Mouse (Mus musculus) lung, postnatal 25 days (tissue): ENCODE results near the gene Trim31.

ENCODE experiments used
- DNase-seq: peaks from one replicate; pipeline ENCODE4 v3.0.0; 2022; ENCODE audit warnings: low spot score

The Trim31 gene

DNA sequence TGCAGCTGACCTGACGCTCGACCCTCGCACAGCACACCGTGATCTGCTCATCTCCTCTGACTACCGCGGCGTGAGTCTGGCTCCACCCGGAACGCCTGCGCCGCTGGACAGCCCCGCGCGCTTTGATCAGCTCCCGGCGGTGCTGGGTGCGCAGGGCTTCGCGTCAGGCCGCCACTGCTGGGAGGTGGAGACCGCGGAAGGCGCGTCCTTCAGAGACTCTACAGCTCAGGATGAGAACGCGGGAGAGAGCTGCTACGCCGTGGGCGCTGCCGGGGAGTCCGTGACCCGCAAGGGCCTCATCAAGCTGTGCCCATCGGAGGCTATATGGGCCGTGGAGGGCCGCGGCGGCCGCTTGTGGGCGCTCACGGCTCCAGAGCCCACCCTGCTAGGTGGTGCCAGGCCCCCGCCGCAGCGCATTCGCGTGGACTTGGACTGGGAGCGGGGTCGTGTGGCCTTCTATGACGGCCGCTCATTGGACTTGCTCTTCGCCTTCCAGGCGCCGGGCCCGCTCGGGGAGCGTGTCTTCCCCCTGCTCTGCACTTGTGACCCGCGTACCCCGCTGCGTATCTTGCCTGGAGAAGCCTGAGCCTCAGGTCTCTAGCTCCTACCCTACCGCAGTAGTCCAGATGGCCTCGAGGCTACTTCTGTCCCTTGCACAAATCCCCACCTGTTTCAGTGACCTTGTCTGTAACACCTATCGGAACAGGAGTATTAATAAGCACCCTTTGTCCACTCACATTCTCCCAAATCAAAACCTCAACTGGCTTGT is 49.3 kb downstream of the Trim31 start:
- DNase-seq, result no peak

DNA sequence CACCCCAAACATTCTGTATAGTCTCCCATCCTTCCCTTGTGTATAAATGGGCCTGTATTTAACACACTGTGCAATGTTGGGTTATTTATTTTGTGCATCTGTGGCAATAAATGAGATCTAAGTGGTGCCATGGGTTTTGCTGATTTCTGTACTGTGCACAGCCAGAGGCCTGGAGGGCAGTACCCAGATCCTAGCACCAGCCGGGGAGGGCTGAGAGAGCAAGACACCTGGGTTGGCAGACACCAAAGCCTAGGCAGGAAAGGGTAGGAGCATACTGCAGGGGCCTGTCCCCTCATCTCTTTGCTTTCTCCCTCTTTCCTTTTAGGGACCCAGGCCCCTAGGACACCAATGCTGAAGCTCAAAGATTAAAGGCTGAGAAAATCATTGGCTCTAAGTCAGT is 50.4 kb downstream of the Trim31 start:
- DNase-seq, result no peak

DNA sequence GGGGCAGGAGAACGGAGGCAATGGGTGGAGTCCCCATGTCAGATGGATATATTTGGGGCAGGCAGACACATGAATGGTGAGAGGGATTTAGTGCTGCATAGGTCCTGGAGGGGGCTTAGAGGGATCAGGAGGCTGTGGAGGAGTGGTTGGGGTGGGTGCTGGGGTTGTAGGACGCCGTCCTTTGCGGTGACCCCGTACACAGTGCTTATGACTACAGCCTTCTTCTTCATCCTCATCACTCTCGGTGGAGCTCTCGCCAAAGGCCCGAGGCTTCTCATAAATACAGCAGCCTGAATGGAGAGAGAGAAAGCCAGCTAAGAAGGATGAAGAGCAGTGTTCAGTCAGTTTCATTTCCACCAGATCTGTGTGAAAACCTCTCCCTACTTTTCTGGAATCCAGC is 51.3 kb downstream of the Trim31 start:
- no peak for DNase-seq

DNA sequence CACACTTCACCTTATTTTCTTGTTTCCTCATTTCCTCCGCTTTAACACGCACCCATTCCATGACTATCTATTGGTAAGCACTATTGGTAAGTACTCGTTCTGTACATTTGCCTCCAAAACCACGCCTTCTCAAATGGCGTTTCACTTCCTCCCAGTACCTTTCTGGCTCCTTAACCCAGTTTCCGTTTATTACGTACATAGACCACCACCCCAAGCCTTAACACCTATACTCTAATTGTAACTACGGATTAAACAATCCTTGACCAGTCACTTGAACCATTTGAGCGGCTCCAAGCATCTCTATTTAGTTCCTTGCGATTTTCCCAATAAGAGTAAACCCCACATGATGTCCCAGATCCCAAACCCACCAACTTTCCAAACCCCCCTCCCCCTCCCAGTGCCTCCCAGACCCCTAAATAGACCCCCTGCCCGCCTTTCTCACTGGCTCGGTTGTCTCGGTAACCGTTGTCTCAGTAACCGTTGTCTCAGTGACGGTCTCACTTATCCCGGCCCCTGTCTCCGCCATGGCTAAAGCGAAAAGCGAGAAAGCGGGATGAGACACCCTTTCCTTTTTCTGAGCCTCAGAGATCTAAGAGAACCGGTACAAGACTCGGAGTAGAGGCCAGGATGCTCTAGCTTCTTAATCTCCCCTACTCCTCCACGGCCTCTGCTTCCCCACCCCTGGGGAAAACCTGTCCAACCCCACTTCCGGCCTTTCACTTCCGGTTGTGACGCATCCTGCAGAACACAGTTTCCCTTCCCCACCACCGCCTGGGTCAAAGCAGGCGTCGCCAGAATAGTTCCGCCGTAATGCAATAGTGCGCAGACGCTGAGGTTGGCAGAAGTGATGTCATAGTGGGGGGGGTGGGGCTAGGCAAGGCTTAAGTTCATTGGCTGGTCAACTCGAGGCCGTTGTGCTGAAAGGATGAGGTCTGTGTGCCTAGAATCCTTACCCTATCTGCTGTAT is 53.3 kb downstream of the Trim31 start, which contains the start of gene Ppp1r11:
Gene Ppp1r11, minus strand, starts transcription at position 761 of the 967 bp plus-strand sequence.
- DNase-seq, result peak; percentile 97

DNA sequence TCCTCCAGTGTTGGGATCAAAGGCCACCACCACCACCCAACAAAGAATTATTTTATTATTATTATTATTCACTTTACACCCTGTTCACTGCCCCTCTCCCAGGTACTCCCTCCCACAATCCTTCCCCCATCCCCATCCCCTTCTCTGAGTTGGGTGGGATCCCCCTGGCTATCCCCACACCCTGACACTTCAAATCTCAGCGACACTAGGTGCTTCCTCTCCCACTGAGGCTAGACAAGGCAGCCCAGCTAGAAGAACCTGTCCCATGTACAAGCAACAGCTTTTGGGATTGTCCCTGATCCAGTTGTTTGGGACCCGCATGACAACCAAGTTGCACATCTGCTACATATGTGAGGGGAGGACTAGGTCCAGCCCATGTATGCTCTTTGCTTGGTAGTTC is 54.7 kb downstream of the Trim31 start:
- DNase-seq, result no peak

DNA sequence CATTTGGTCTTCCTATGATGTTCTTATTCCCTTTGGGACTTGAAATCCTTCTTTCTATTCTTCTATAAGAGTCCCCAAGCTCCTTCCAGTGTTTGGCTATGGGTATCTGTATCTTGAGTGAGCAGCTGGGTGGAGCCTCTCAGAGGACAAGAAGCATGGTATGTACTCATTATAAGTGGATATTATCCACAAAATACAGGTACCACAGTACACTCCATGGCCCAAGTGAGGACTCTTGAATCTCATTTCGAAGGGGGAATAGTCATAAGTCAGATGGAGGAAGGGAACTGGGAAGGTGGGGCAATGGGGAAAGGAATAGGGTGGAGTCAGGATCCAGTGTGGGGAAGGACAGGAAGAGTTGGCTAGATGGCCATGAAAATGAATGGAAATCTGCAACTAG is 55.1 kb downstream of the Trim31 start:
- no peak for DNase-seq

DNA sequence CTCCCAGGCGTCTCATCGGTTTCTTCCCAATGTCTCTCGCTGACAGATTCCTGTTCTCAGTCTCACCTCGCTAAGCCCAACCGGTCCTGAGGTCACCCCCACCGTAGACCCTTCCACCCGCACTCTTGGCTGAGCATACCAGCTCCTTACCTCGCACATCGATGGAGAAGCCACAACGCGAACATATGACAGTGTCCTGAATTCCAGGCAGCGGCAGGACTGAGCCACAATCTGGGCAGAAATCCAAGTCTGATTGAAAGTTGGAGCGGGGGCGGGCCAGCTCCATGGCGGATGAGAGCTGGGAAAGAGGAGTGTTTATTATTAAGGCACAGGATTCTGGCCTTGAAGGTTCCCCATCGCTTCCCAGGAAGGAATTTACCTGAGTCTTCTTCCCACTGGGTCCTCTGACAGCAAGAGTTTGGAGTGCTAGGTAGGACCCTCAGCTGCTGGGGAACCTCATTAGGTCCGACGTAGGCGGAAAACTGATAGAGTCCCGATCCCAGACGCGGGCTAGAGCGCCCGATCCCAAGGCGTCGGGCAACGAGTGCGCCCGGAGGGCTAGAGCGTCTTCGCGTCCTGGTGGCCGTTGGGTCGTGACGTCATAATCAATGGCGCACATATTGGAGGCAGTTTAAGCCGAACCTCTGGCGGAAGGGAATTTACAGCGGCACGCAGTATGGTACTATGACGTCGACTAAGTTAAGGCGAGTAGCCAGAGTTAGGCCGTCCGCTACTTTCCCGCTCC is 60.3 kb downstream of the Trim31 start, which contains the start of the genes Znrd1 and Znrd1as:
Gene Znrd1, minus strand, starts transcription at position 561 of the 745 bp plus-strand sequence.
Gene Znrd1as, plus strand, starts transcription at position 594 of the 745 bp plus-strand sequence.
- DNase-seq, result peak; percentile 95

DNA sequence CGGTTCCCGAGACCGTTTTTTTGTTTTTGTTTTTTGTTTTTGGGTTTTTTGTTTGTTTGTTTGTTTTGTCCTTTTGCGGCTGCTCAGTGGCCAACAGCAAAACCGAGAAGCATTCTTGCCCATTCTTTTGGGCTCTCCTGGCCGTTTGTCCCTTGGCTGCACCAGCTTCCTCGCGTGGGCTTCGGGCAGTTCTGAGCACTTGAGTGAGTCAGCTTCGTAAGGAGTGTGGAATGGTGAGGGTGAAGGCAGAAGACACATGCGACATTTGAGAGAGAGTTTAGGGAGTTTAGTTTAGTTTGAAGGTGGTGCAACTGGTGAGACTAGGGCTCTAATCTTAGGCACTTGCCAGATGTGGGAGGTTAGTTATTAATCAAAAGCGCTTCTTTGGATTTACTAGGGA is 61.0 kb downstream of the Trim31 start:
- no peak for DNase-seq
